Mouse (Mus musculus) intestine, embryonic 15.5 days (tissue): ENCODE results near the gene Atpif1. TPM values are rescaled to one million over a fixed set of nuclear protein-coding genes. Genes with fewer than 3 reads are reported as not detected.

ENCODE experiments used
- ATAC-seq: fragments of 200-750 bp; cut with Nextera tagmentation; 2 replicates; pipeline ENCODE4 v1.8.0; 2017; ENCODE audit warnings: moderate TSS enrichment, moderate library complexity
- H3K27ac ChIP-seq: fragments of 300-500 bp; sonication (generic); 2 replicates; pipeline ENCODE4 v1.5.1; 2015; ENCODE audit warnings: mild to moderate bottlenecking, inconsistent platforms
- H3K27me3 ChIP-seq: fragments of 300-500 bp; sonication (generic); replicated peaks from 2 replicates; pipeline ENCODE4 v1.6.1; 2015; ENCODE audit warnings: inconsistent platforms
- H3K36me3 ChIP-seq: fragments of 300-500 bp; sonication (generic); 2 replicates; pipeline ENCODE4 v1.6.1; 2015; ENCODE audit warnings: inconsistent platforms
- H3K4me1 ChIP-seq: fragments of 300-500 bp; sonication (generic); replicated peaks from 2 replicates; pipeline ENCODE4 v1.6.1; 2015; ENCODE audit warnings: inconsistent platforms
- H3K4me2 ChIP-seq: fragments of 300-500 bp; sonication (generic); replicated peaks from 2 replicates; pipeline ENCODE4 v1.6.1; 2015; ENCODE audit warnings: mild to moderate bottlenecking, inconsistent platforms
- H3K4me3 ChIP-seq: fragments of 300-500 bp; sonication (generic); replicated peaks from 2 replicates; pipeline ENCODE4 v1.5.1; 2015; ENCODE audit warnings: inconsistent platforms
- H3K9ac ChIP-seq: fragments of 300-500 bp; sonication (generic); 2 replicates; pipeline ENCODE4 v1.6.1; 2015; ENCODE audit warnings: inconsistent platforms
- H3K9me3 ChIP-seq: fragments of 300-500 bp; sonication (generic); 2 replicates; pipeline ENCODE4 v1.6.1; 2016; ENCODE audit warnings: inconsistent platforms
- WGBS: fragments of 180-500 bp; shearing (Covaris S2); methylation state at CpG from one replicate; pipeline ENCODE4 v1.1.7; 2015; 5-methylcytosine and 5-hydroxymethylcytosine counted together
- polyA plus RNA-seq: library from polyadenylated mRNA; unstranded; fragments of >200 nt; fragmentation: Nextera tagmentation; extraction: Ambion mirVana; gene quantifications from 2 replicates; pipeline ENCODE4 v1.2.1, GENCODE M21; 2015

Gene Atpif1
- polyA plus RNA-seq, 1 experiment from 2014 or later = 1,316 TPM

DNA sequence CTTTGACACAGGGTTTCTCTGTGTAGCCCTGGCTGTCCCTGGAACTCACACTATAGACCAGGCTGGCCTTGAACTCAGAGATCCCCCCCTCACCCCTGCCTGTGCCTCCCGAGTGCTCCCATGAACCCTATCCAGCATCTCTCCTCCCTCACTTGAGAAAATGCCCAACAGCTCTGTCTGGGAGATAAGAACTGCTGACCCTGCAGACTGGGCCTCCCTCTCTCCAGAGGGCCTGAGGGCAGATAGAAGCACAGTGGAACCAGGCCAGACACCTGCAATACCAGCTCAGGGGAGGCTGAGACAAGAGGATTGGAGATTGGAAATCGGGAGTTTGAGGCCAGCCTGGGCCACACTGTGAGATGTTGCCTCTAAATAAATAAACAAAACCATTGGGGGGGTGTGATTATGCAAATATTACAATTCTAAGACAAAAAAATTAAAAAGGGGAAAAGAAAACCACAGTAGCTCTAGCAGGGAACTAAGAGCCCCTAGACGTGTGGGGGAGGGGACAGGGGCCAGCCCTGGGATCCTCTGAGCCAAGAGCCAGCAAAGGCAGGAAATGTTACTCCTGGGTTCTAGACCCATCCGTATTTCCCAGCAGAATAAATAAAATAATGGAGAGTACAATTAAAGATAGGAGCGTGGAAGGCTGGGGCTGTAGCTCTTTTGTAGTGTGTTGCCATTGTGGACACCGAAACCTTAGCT, 28.3 kb downstream of the Atpif1 start:
- H3K27ac ChIP-seq = no peak overlapping the region
- WGBS = 62% methylated on average over 6 of the region's 6 CpGs

GRCm38 (mm10) chr4:132503344-132503743, 30.1 kb downstream of the Atpif1 start:
- Histone ChIP-seq H3K4me1 (peaks cover 7% of the 10 kb centered on the region), H3K9me3 (no peaks in the 10 kb centered on the region), H3K36me3 (no peaks in the 10 kb centered on the region), H3K9ac (no peak overlapping the region), H3K4me3 (no peak overlapping the region), H3K4me2 (no peak overlapping the region), H3K27ac (no peak overlapping the region), H3K27me3 (no peaks in the 10 kb centered on the region)
- WGBS = 72% methylated on average over 11 of the region's 11 CpGs
- ATAC-seq = no peak

More for the DNA sequence above, 28.3 kb downstream of the Atpif1 start:
- H3K4me3 ChIP-seq = no peak overlapping the region
- H3K27me3 ChIP-seq = no peaks in the 10 kb centered on the region
- no peaks in the 10 kb centered on the region for H3K9me3 ChIP-seq
- ATAC-seq = no peak
- H3K9ac ChIP-seq = no peak overlapping the region
- no peaks in the 10 kb centered on the region for H3K36me3 ChIP-seq
- peaks cover 14% of the 10 kb centered on the region for H3K4me1 ChIP-seq
- H3K4me2 ChIP-seq = no peak overlapping the region

DNA sequence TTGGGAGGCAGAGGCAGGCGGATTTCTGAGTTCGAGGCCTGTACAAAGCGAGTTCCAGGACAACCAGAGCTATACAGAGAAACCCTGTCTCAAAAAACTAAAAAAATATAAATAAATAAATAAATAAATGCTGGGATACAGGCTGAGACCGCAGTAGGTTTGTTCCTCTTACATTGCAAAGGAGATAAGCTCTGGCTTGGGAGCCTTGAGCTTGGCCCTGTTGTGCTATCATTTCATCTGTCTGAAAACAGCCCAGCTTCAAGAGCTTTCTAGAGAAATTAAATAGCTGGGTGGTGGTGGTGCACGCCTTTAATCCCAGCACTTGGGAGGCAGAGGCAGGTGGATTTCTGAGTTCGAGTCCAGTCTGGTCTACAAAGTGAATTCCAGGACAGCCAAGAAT, 31.8 kb downstream of the Atpif1 start:
- ATAC-seq = no peak
- Histone ChIP-seq H3K27ac (no peak overlapping the region), H3K9me3 (no peaks in the 10 kb centered on the region), H3K27me3 (no peaks in the 10 kb centered on the region), H3K4me2 (no peak overlapping the region), H3K4me1 (no peaks in the 10 kb centered on the region), H3K9ac (no peak overlapping the region), H3K4me3 (no peak overlapping the region), H3K36me3 (peaks cover 4% of the 10 kb centered on the region; the same call in 1 of the 2 replicates)
- WGBS = 92% methylated on average over 6 of the region's 6 CpGs

- WGBS = 83% methylated on average over 20 of the region's 20 CpGs
- no peak for ATAC-seq
Observed at GRCm38 (mm10) chr4:132494271-132494918, 39.1 kb downstream of the Atpif1 start.

GRCm38 (mm10) chr4:132492178-132493060, 41.0 kb downstream of the Atpif1 start:
- H3K27ac ChIP-seq = no peak overlapping the region
- H3K4me1 ChIP-seq = no peaks in the 10 kb centered on the region
- ATAC-seq = no peak
- no peak overlapping the region for H3K9ac ChIP-seq
- no peaks in the 10 kb centered on the region for H3K27me3 ChIP-seq
- 68% methylated on average over 10 of the region's 10 CpGs for WGBS
- no peak overlapping the region for H3K4me2 ChIP-seq
- H3K4me3 ChIP-seq = no peak overlapping the region
- H3K9me3 ChIP-seq = no peaks in the 10 kb centered on the region
- H3K36me3 ChIP-seq = peaks cover 8% of the 10 kb centered on the region

More at GRCm38 (mm10) chr4:132494271-132494918, 39.1 kb downstream of the Atpif1 start:
- H3K4me1 ChIP-seq = no peaks in the 10 kb centered on the region
- H3K27me3 ChIP-seq = no peaks in the 10 kb centered on the region
- H3K4me2 ChIP-seq = no peak overlapping the region
- no peak overlapping the region for H3K27ac ChIP-seq
- no peak overlapping the region for H3K4me3 ChIP-seq
- H3K9me3 ChIP-seq = no peaks in the 10 kb centered on the region
- H3K9ac ChIP-seq = no peak overlapping the region
- peaks cover 8% of the 10 kb centered on the region for H3K36me3 ChIP-seq

DNA sequence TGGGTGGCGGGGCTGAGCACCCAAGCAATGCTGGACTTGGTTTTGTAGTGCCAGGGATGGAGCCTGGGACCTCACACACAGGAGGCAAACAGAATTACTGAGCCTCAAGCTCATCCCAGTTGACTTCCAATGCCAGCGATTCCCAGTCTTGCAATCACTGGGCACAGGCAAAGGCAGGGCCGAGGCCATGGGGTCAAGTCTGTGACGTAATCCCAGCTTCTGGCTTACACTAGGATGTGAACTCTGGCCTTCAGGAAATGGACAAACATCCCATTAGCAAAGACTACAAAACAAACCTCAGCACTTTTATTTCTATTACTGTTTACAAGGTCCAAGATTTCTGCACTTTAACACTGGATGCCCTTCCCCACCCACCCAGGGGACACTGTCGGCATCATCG, 41.7 kb downstream of the Atpif1 start:
- Histone ChIP-seq H3K4me1 (no peaks in the 10 kb centered on the region), H3K36me3 (peaks cover 3% of the 10 kb centered on the region), H3K27ac (no peak overlapping the region), H3K9ac (no peak overlapping the region), H3K27me3 (no peaks in the 10 kb centered on the region), H3K9me3 (no peaks in the 10 kb centered on the region), H3K4me3 (no peak overlapping the region), H3K4me2 (no peak overlapping the region)
- 81% methylated on average over 6 of the region's 6 CpGs for WGBS
- no peak for ATAC-seq

DNA sequence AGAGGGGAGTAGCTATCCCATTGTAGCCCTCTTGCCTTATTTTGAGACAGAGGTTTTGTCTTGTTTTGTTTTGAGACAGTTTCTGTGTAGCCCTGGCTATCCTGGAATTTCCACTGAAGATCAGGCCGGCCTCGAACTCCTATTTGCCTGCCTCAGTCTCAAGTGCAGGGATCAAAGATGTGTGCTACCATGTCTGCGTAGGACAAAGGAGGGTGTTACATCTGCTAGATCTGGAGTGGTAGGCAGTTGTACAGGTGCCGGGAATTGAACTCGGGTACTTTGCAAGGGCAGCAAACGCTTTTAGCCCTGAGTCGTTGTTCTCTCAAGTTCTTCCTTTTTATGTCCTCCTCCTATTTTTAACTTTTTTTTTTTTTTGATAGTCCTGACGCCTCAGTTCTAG, 42.4 kb downstream of the Atpif1 start:
- peaks cover 3% of the 10 kb centered on the region; the same call in 1 of the 2 replicates for H3K36me3 ChIP-seq
- no peaks in the 10 kb centered on the region for H3K9me3 ChIP-seq
- H3K9ac ChIP-seq = no peak overlapping the region
- WGBS = 90% methylated on average over 8 of the region's 8 CpGs
- no peak overlapping the region for H3K4me3 ChIP-seq
- H3K27me3 ChIP-seq = no peaks in the 10 kb centered on the region
- no peak for ATAC-seq
- H3K4me1 ChIP-seq = no peaks in the 10 kb centered on the region
- H3K4me2 ChIP-seq = no peak overlapping the region
- H3K27ac ChIP-seq = no peak overlapping the region

- Histone ChIP-seq H3K27me3 (no peaks in the 10 kb centered on the region), H3K27ac (no peak overlapping the region), H3K4me1 (no peaks in the 10 kb centered on the region), H3K9ac (no peak overlapping the region), H3K9me3 (no peaks in the 10 kb centered on the region), H3K36me3 (peaks cover 3% of the 10 kb centered on the region; the same call in 1 of the 2 replicates), H3K4me2 (no peak overlapping the region), H3K4me3 (no peak overlapping the region)
- 91% methylated on average over 15 of the region's 15 CpGs for WGBS
- no peak for ATAC-seq
Observed at GRCm38 (mm10) chr4:132490273-132491010, 43.0 kb downstream of the Atpif1 start.

DNA sequence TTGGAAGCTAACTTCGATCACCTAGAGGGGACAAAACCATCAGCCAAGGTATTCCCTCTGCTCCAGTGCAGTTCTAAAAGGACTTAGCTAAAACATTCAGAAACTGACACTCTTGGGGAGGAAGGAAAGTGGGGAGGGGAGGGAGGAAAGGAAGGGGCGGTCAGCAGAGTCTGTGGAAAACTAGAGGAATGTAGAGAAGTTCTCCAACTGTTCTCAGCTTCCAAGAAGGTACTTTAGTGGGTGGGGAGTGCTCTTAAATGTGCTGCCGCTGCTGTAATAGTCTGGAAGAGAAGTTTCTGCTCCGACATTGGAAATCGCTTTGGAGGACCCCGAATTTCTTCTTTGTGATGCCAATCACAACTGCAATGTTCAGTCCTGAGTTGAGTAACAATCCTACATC, 44.5 kb downstream of the Atpif1 start:
- Histone ChIP-seq H3K36me3 (no peaks in the 10 kb centered on the region; the same call in 1 of the 2 replicates), H3K9me3 (no peaks in the 10 kb centered on the region), H3K9ac (no peak overlapping the region), H3K27me3 (no peaks in the 10 kb centered on the region), H3K4me2 (no peak overlapping the region), H3K4me3 (no peak overlapping the region), H3K4me1 (no peaks in the 10 kb centered on the region), H3K27ac (no peak overlapping the region)
- 69% methylated on average over 6 of the region's 6 CpGs for WGBS
- ATAC-seq = no peak

DNA sequence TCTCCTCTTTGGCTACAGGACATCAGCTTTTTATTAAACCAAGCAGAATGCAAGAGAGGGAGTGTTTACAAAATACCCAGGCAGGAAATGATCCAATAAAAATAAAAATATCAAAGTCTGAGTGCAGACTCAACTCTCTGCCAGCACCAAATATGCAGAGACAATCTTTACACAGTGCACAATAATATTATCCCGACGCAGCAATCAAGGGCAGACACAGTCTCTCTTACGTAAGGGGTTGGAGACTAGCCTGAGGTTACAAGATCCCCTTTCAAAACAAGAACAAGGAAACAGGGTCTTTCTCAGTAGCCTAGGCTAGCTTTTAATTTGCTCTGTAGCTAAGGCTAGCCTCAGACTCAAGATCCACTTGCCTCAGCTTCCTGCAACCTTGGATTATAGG, 44.9 kb downstream of the Atpif1 start:
- Histone ChIP-seq H3K9me3 (no peaks in the 10 kb centered on the region), H3K36me3 (no peaks in the 10 kb centered on the region; the same call in 1 of the 2 replicates), H3K27me3 (no peaks in the 10 kb centered on the region), H3K4me3 (no peak overlapping the region), H3K4me2 (no peak overlapping the region), H3K27ac (no peak overlapping the region), H3K4me1 (no peaks in the 10 kb centered on the region), H3K9ac (no peak overlapping the region)
- no peak for ATAC-seq
- WGBS = 74% methylated on average over 3 of the region's 3 CpGs

- Histone ChIP-seq H3K9me3 (no peaks in the 10 kb centered on the region), H3K4me3 (no peak overlapping the region), H3K27me3 (no peaks in the 10 kb centered on the region), H3K27ac (no peak overlapping the region), H3K4me1 (peaks cover 3% of the 10 kb centered on the region; the same call in 1 of the 2 replicates), H3K4me2 (no peak overlapping the region), H3K9ac (no peak overlapping the region), H3K36me3 (no peaks in the 10 kb centered on the region)
- 44% methylated on average over 5 of the region's 5 CpGs for WGBS
- ATAC-seq = peak; percentile 70
Observed at GRCm38 (mm10) chr4:132484820-132485219, 48.6 kb downstream of the Atpif1 start.
